Mouse (Mus musculus): Measurements from ENCODE around the gene Slc23a4. TPM values are rescaled to one million over a fixed set of nuclear protein-coding genes. Genes with fewer than 3 reads are reported as not detected.
A peak's percentile ranks its signal among the peaks of the same experiment; 100 is the strongest.

Gene Slc23a4
- total RNA-seq, 2 experiments from 2014 or later: 1.1 to 1.4 TPM

GRCm38 (mm10) chr6:34951956-34952667 lies 36.1 kb downstream of the Slc23a4 start:
- no peak for DNase-seq (ENCODE audit: extremely low spot score in 1 of 2, low spot score in 2 of 2)
- no peak for TF ChIP-seq CTCF (IDR thresholded peaks at IDR 0.05)
- intact Hi-C loops (cut with DNase I): no loop called here
- no peak overlapping the region for H3K27ac ChIP-seq
- H3K4me3 ChIP-seq: no peak overlapping the region

DNA sequence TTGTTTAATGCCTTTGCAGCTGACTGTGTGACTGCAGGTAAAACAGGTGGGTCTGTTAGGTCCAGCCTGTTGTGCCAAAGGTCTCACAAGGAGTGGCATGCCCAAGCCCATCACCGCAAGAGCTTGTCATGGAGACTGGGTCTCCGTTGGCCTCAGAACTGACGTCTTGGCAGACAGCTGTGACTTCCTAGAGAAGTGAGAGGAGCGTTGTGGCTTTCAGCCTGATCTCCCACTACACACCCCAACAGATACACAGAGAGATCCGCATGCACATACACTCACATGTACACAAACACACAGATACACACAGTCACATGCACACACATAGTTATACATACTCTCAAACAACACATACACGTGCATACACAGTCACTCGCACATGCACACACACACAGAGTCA lies 36.7 kb downstream of the Slc23a4 start:
- Histone ChIP-seq H3K27ac (no peak overlapping the region), H3K4me3 (no peak overlapping the region)
- no peak for TF ChIP-seq CTCF (IDR thresholded peaks at IDR 0.05)
- no peak for DNase-seq (ENCODE audit: extremely low spot score in 1 of 2, low spot score in 2 of 2)
- intact Hi-C loops (cut with DNase I): no loop called here

- intact Hi-C loops (cut with DNase I): no loop called here
- TF ChIP-seq CTCF (IDR thresholded peaks at IDR 0.05): no peak
- no peak overlapping the region for H3K27ac ChIP-seq
- DNase-seq (ENCODE audit: extremely low spot score in 1 of 2, low spot score in 2 of 2): no peak
- H3K4me3 ChIP-seq: peak overlapping the region; percentile 34; the same call in 1 of the 2 replicates
Observed at GRCm38 (mm10) chr6:34948461-34948860, 39.7 kb downstream of the Slc23a4 start.

- no peak for DNase-seq (ENCODE audit: extremely low spot score in 1 of 2, low spot score in 2 of 2)
- TF ChIP-seq CTCF (IDR thresholded peaks at IDR 0.05): no peak
- H3K27ac ChIP-seq: no peak overlapping the region
- intact Hi-C loops (cut with DNase I): no loop called here
- H3K4me3 ChIP-seq: no peak overlapping the region
Observed at GRCm38 (mm10) chr6:34946486-34947079, 41.6 kb downstream of the Slc23a4 start.

- intact Hi-C loops (cut with DNase I): no loop called here
- no peak for TF ChIP-seq CTCF (IDR thresholded peaks at IDR 0.05)
- no peak for DNase-seq (ENCODE audit: extremely low spot score in 1 of 2, low spot score in 2 of 2)
- Histone ChIP-seq H3K27ac (no peak overlapping the region), H3K4me3 (no peak overlapping the region)
Observed at GRCm38 (mm10) chr6:34943499-34943898, 44.7 kb downstream of the Slc23a4 start.

DNA sequence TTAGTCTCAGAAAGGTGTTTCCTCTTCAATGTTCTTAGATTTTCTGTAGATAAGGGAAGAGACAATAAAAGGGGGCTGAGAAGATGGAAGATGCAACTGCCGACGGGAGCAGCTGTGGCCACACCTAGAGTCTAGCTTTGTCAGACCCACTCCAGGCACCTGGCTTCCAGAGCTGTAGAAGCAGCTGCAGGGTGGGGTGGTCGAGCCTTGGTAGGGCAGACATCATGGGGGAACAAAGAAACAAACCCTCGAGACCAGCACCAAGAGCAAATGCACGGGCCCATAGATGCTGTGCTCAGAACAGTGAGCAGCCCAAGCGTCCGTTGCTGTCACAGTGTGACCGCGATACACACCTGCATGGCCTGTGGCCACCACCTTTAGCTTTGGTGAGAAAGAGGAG lies 45.8 kb downstream of the Slc23a4 start:
- Histone ChIP-seq H3K27ac (no peak overlapping the region), H3K4me3 (no peak overlapping the region)
- intact Hi-C loops (cut with DNase I): no loop called here
- DNase-seq (ENCODE audit: extremely low spot score in 1 of 2, low spot score in 2 of 2): no peak
- no peak for TF ChIP-seq CTCF (IDR thresholded peaks at IDR 0.05)

DNA sequence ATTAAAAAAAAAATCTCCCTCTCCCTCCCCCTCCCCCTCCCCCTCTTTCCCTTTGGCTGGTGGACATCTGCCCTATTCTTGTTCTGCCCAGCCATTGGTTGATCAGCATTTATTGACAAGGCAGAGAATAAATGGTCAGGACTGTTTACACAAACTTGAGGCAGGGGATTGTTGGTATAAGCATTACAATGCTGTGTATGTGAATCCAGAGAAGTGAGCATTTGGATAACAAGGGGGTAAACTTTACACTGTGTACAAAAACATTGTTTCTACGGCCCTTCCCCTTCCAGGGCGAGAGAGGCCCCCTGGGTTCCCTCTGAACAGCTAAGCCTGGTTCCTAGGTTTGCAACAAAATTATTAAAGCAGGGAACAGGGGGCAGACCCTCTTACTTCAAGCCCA lies 46.7 kb downstream of the Slc23a4 start:
- TF ChIP-seq CTCF (IDR thresholded peaks at IDR 0.05): no peak
- intact Hi-C loops (cut with DNase I): no loop called here
- DNase-seq (ENCODE audit: extremely low spot score in 1 of 2, low spot score in 2 of 2): no peak
- H3K4me3 ChIP-seq: no peak overlapping the region
- no peak overlapping the region for H3K27ac ChIP-seq

- TF ChIP-seq CTCF (IDR thresholded peaks at IDR 0.05): no peak
- H3K27ac ChIP-seq: no peak overlapping the region
- no peak for DNase-seq (ENCODE audit: extremely low spot score in 1 of 2, low spot score in 2 of 2)
- intact Hi-C loops (cut with DNase I): no loop called here
- H3K4me3 ChIP-seq: no peak overlapping the region
Observed at GRCm38 (mm10) chr6:34939451-34939850, 48.8 kb downstream of the Slc23a4 start.

DNA sequence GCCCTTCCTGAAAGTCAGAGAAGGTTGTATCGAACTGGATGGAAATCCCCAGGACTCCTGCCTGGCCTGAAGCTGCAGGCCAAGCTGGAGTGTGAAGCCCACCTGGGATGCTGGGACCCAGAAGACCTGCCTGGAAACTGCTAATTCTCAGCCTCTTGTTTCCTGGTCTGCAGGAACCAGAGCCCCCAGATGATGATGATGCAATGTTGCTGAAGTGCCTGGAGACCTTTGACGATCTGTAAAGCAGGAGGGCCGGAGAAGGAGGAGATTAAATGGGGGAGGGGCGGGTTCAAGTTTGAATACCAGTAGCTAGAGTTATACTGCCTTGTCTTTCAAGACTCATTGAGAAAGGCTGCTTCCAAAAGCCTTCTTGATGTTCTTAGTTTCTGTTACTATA lies 49.3 kb downstream of the Slc23a4 start:
- Histone ChIP-seq H3K4me3 (no peak overlapping the region), H3K27ac (no peak overlapping the region)
- intact Hi-C loops (cut with DNase I): no loop called here
- DNase-seq (ENCODE audit: extremely low spot score in 1 of 2, low spot score in 2 of 2): no peak
- TF ChIP-seq CTCF (IDR thresholded peaks at IDR 0.05): no peak

GRCm38 (mm10) chr6:34938280-34938928 lies 49.8 kb downstream of the Slc23a4 start:
- no peak for DNase-seq (ENCODE audit: extremely low spot score in 1 of 2, low spot score in 2 of 2)
- no peak for TF ChIP-seq CTCF (IDR thresholded peaks at IDR 0.05)
- intact Hi-C loops (cut with DNase I): no loop called here
- no peak overlapping the region for H3K27ac ChIP-seq
- H3K4me3 ChIP-seq: no peak overlapping the region

GRCm38 (mm10) chr6:34936743-34937142 lies 51.5 kb downstream of the Slc23a4 start:
- Histone ChIP-seq H3K4me3 (no peak overlapping the region), H3K27ac (no peak overlapping the region)
- TF ChIP-seq CTCF (IDR thresholded peaks at IDR 0.05): peak; percentile 8
- no peak for DNase-seq (ENCODE audit: extremely low spot score in 1 of 2, low spot score in 2 of 2)
- intact Hi-C loops (cut with DNase I): no loop called here

GRCm38 (mm10) chr6:34932633-34933032 lies 55.6 kb downstream of the Slc23a4 start:
- intact Hi-C loops (cut with DNase I): no loop called here
- DNase-seq (ENCODE audit: extremely low spot score in 1 of 2, low spot score in 2 of 2): no peak
- TF ChIP-seq CTCF (IDR thresholded peaks at IDR 0.05): no peak
- Histone ChIP-seq H3K27ac (no peak overlapping the region), H3K4me3 (no peak overlapping the region)
